Mouse (Mus musculus): ENCODE results near the gene Gm49340.
A peak's percentile ranks its signal among the peaks of the same experiment; 100 is the strongest.
"Not testable (repeated sequence)": the region's sequence is repeated elsewhere in the genome, so short reads cannot be mapped to it uniquely, and the experiment has no call there.

The Gm49340 gene

DNA sequence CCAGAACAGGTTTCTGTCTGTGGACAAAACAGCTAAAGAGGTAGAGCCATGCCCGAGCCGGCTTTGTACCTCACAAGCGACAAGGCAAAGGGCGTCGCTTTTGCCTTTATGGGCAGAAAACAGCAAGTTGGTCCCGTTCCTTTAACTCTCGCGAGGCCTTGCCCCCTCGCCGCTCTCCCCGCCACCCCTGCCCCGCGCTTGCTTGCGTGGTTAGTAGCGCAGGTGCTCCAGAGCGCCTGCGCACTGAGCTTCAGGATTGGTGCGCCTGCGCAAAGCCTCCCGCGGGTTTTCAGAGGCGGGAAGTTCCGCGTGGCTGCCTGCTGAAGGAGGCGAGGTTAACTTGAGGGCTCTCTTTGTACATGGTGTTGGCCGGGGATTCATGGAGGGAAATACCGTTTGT is at the start of gene Gm49340, which contains the start of the genes Aspa and Spata22:
Gene Gm49340 (plus strand): TSS at position 300 of the 400 bp plus-strand sequence.
Gene Aspa (minus strand): TSS at position 155 of the 400 bp plus-strand sequence.
Gene Spata22 (plus strand): TSS at position 300 of the 400 bp plus-strand sequence.
- no peak for DNase-seq

DNA sequence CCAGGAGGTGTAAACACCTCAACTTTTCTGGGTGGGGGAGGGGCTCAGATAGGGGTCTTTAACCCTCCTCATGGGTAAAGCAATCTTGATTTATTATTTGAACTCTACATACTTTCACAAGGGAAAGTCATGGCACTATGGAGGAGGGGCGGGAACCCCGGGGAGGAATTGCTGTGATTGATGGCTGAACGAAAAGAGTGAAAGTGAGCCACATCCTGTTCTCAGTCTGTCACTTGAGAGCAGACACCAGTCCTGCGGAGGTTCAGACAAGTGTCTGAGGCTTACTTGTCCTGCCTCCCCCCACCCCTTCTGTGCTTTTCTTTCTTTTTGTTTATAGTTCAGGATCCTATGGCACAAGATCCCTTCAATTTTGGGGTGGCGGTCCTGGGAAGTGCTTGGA is 48.8 kb upstream of the Gm49340 start:
- no peak for DNase-seq

GRCm38 (mm10) chr11:73281528-73282027 is 48.0 kb upstream of the Gm49340 start:
- peak; percentile 59 for DNase-seq

DNA sequence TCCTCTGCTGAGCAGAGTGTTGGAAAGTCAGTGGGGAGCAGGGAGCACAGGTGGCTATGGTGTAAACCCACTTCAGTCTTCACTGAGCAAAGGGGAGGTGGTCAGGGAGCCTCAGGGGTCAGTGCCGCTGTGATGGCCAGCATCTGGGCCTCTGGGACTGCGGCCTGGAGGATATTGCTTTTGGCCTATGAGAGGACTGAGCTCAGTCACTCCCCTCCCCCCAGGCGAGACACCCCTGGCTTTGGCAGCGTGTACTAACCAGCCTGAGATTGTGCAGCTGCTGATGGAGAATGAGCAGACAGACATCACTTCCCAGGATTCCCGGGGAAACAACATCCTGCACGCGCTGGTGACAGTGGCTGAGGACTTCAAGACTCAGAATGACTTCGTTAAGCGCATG is 46.2 kb upstream of the Gm49340 start:
- DNase-seq = peak; percentile 26

GRCm38 (mm10) chr11:73283926-73284325 is 45.6 kb upstream of the Gm49340 start:
- DNase-seq = no peak

DNA sequence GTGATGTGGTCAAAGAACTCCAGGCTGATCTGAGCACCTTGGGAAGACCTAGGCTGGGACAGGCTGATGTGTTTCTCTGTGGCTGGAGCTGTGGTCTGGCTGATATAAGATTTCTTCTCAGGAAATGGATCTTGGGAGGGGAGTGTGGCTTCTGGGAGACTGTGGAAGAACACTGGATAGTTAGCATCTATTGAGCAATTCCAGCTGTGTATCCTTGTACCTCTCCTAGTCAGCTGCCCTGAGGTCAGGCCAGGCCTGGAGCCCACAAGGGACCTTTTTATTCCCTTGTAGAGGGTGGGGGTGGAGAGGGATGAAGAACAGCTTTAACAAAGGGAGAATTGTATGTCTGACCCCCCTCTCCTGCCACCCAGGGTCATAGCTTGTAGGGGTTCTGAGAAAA is 45.2 kb upstream of the Gm49340 start:
- no peak for DNase-seq

- no peak for DNase-seq
Observed at GRCm38 (mm10) chr11:73289621-73290020, 39.9 kb upstream of the Gm49340 start.

- DNase-seq = no peak
Observed at GRCm38 (mm10) chr11:73303123-73303522, 26.4 kb upstream of the Gm49340 start.

GRCm38 (mm10) chr11:73315961-73316360 is 13.6 kb upstream of the Gm49340 start:
- no peak for DNase-seq

- DNase-seq = not testable (repeated sequence)
Observed at GRCm38 (mm10) chr11:73318581-73318980, 11.0 kb upstream of the Gm49340 start.

- DNase-seq = not testable (repeated sequence)
Observed at GRCm38 (mm10) chr11:73321064-73321463, 8.5 kb upstream of the Gm49340 start.

- DNase-seq = peak; percentile 49
Observed at GRCm38 (mm10) chr11:73323906-73324830, 5.4 kb upstream of the Gm49340 start.

GRCm38 (mm10) chr11:73326485-73326886 is 3.1 kb upstream of the Gm49340 start:
- DNase-seq = peak; percentile 92

- no peak for DNase-seq
Observed at GRCm38 (mm10) chr11:73327361-73327760, 2.2 kb upstream of the Gm49340 start.

GRCm38 (mm10) chr11:73333357-73333756 is 3.8 kb downstream of the Gm49340 start:
- no peak for DNase-seq

DNA sequence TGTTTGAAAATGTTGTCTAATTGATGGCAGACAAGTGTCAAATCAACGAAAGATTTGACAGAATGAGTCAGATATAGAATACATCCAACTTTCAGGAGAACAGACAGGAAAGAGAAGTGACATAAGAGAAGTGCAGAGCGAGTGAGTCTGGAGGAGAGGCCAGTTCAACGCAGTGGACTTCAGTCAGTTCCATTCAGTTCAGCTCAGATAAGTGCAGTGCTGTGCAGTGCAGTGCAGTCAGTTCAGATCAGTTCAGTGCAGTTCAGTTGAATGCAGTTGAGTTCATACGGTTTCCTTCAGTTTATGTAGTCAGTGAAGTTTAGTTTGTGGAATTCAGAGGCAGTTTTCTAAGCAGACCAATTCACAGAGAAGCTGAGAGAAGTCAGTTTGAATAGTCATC is 7.4 kb downstream of the Gm49340 start:
- DNase-seq = no peak

DNA sequence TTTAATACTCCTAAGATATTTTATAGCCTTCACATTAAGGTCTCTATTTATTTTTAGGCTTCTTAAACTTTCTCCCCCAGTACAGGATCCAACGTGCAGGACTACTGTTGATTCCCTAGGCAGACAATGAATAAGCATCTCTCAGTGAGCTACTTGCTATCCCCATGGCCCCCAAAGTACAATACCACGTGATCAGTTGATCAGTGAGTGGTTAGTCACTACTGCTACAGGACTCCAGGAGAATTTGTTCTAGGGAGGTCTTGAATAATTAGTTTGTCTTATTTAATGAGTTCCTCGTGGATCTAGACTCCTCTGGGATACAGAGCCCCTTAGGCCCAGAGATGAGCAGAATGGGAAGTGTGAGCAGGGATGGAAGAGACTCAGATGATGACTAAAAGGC is 20.9 kb downstream of the Gm49340 start, which contains the start of gene Olfr20:
Gene Olfr20 (plus strand): TSS at position 301 of the 400 bp plus-strand sequence.
- no peak for DNase-seq

GRCm38 (mm10) chr11:73370946-73371345 is 41.4 kb downstream of the Gm49340 start, which contains the start of gene Olfr376:
Gene Olfr376, plus strand, starts transcription at chr11:73371246.
- DNase-seq = no peak

DNA sequence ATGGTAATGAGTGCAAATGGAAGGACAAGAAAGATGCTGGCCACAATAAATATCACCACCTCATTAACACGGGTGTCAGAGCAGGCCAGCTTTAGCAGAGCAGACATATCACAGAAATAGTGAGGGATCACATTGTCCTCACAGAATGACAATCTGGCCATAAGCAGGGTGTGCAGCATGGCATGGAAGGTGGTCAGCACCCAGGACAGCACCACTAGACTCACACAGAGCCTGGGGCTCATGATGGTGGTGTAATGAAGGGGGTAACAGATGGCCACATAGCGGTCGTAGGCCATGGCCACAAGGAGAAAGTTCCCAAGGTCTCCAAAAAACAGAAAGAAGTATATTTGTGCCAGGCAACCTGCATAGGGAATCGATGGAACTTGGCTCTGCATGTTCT is 65.8 kb downstream of the Gm49340 start:
- DNase-seq = no peak

GRCm38 (mm10) chr11:73399514-73399913 is 70.0 kb downstream of the Gm49340 start, which contains the start of gene Olfr1:
Gene Olfr1, minus strand, starts transcription at chr11:73399614.
- no peak for DNase-seq
